Mouse (Mus musculus) hindbrain, embryonic 13.5 days (tissue): ENCODE results near the gene Alkbh1. TPM values are rescaled to one million over a fixed set of nuclear protein-coding genes. Genes with fewer than 3 reads are reported as not detected.

Source experiments
- ATAC-seq: fragments of 200-750 bp; cut with Nextera tagmentation; 2 replicates; pipeline ENCODE4 v1.8.0; 2017; ENCODE audit warnings: moderate TSS enrichment; ENCODE audit not compliant: low FRiP score
- H3K27ac ChIP-seq: fragments of 300-500 bp; sonication (generic); 2 replicates; pipeline ENCODE4 v1.5.1; 2015; ENCODE audit warnings: inconsistent platforms, mild to moderate bottlenecking, moderate library complexity
- H3K27me3 ChIP-seq: fragments of 300-500 bp; sonication (generic); 2 replicates; pipeline ENCODE4 v1.6.1; 2015; ENCODE audit warnings: mild to moderate bottlenecking, inconsistent platforms
- H3K36me3 ChIP-seq: fragments of 300-500 bp; sonication (generic); 2 replicates; pipeline ENCODE4 v1.6.1; 2015; ENCODE audit warnings: mild to moderate bottlenecking, inconsistent platforms
- H3K4me1 ChIP-seq: fragments of 300-500 bp; sonication (generic); replicated peaks from 2 replicates; pipeline ENCODE4 v1.6.1; 2015; ENCODE audit warnings: inconsistent platforms
- H3K4me2 ChIP-seq: fragments of 300-500 bp; sonication (generic); 2 replicates; pipeline ENCODE4 v1.6.1; 2015; ENCODE audit warnings: inconsistent platforms, mild to moderate bottlenecking, moderate library complexity
- H3K4me3 ChIP-seq: fragments of 300-500 bp; sonication (generic); 2 replicates; pipeline ENCODE4 v1.5.1; 2015; ENCODE audit warnings: mild to moderate bottlenecking, inconsistent platforms
- H3K9ac ChIP-seq: fragments of 300-500 bp; sonication (generic); 2 replicates; pipeline ENCODE4 v1.6.1; 2015; ENCODE audit warnings: mild to moderate bottlenecking, inconsistent platforms
- H3K9me3 ChIP-seq: fragments of 300-500 bp; sonication (generic); 2 replicates; pipeline ENCODE4 v1.6.1; 2016; ENCODE audit warnings: inconsistent platforms
- WGBS: fragments of 180-500 bp; shearing (Covaris S2); methylation state at CpG from one replicate; pipeline ENCODE4 v1.1.7; 2015; 5-methylcytosine and 5-hydroxymethylcytosine counted together
- polyA plus RNA-seq: library from polyadenylated mRNA; unstranded; fragments of >200 nt; fragmentation: Nextera tagmentation; extraction: Ambion mirVana; gene quantifications from 2 replicates; pipeline ENCODE4 v1.2.1, GENCODE M21; 2015

Gene Alkbh1
- polyA plus RNA-seq, 1 experiment from 2014 or later, result 45.5 TPM

DNA sequence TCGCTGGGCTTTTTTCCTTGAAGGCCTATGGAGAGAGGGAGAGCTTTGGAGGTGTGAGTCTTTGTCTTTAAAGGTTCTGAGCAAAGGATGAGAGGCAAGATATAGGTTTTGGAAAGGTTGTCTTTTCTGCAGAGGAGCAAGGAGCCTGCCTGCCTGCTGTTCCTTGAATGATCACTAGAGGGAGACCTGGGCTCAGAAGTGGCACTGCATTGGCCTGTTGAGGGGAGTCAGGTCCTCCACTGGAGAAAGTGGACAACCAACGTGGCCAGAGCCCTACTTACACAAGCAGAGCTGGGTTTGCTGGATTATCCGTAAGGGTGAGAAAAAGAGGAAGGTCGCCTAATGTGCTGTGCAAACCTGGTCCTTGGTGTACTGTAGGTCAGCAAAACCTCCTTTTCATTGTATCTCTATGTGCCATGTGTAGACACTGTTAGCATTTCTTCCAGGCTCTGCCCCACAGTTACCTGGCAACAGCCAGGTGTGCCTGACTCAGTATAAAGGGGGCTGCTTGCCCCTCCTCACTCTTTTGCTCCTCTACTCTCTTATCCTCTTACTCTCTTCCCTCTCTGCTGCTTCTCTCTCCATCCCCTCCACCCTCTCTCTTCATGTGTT lies 30.5 kb downstream of the Alkbh1 start:
- WGBS, result 21% methylated on average over 4 of the region's 4 CpGs
- no peaks in the 10 kb centered on the region for H3K27me3 ChIP-seq

GRCm38 (mm10) chr12:87410999-87411398 lies 32.8 kb downstream of the Alkbh1 start:
- Histone ChIP-seq H3K9ac (no peak overlapping the region), H3K4me3 (no peak overlapping the region), H3K4me2 (no peak overlapping the region), H3K36me3 (no peaks in the 10 kb centered on the region), H3K9me3 (no peaks in the 10 kb centered on the region), H3K27me3 (no peaks in the 10 kb centered on the region), H3K4me1 (no peaks in the 10 kb centered on the region), H3K27ac (no peak overlapping the region)
- no peak for ATAC-seq
- WGBS, result 66% methylated on average over 7 of the region's 7 CpGs

More for the DNA sequence above, 30.5 kb downstream of the Alkbh1 start:
- Histone ChIP-seq H3K4me3 (no peak overlapping the region), H3K4me1 (no peaks in the 10 kb centered on the region), H3K36me3 (peaks cover 3% of the 10 kb centered on the region; the same call in 1 of the 2 replicates), H3K27ac (no peak overlapping the region), H3K4me2 (no peak overlapping the region), H3K9me3 (no peaks in the 10 kb centered on the region), H3K9ac (no peak overlapping the region)
- ATAC-seq, result peak; percentile 55; the same call in 1 of the 2 replicates

- H3K4me1 ChIP-seq, result no peaks in the 10 kb centered on the region
- 83% methylated on average over 4 of the region's 4 CpGs for WGBS
- H3K4me2 ChIP-seq, result no peak overlapping the region
- no peaks in the 10 kb centered on the region for H3K27me3 ChIP-seq
- no peaks in the 10 kb centered on the region for H3K9me3 ChIP-seq
- no peak overlapping the region for H3K9ac ChIP-seq
- H3K4me3 ChIP-seq, result no peak overlapping the region
- no peak for ATAC-seq
- H3K27ac ChIP-seq, result no peak overlapping the region
- H3K36me3 ChIP-seq, result no peaks in the 10 kb centered on the region
Observed at GRCm38 (mm10) chr12:87409123-87409522, 34.7 kb downstream of the Alkbh1 start.

GRCm38 (mm10) chr12:87407869-87408605 lies 35.8 kb downstream of the Alkbh1 start:
- Histone ChIP-seq H3K36me3 (no peaks in the 10 kb centered on the region), H3K9ac (no peak overlapping the region), H3K4me2 (no peak overlapping the region), H3K27me3 (no peaks in the 10 kb centered on the region), H3K9me3 (no peaks in the 10 kb centered on the region), H3K4me1 (no peaks in the 10 kb centered on the region), H3K27ac (no peak overlapping the region), H3K4me3 (no peak overlapping the region)
- WGBS, result 47% methylated on average over 21 of the region's 21 CpGs
- no peak for ATAC-seq

GRCm38 (mm10) chr12:87405721-87406120 lies 38.1 kb downstream of the Alkbh1 start:
- Histone ChIP-seq H3K27ac (no peak overlapping the region), H3K9ac (no peak overlapping the region), H3K9me3 (no peaks in the 10 kb centered on the region), H3K4me2 (no peak overlapping the region), H3K4me1 (no peaks in the 10 kb centered on the region), H3K36me3 (no peaks in the 10 kb centered on the region), H3K4me3 (no peak overlapping the region), H3K27me3 (no peaks in the 10 kb centered on the region)
- no peak for ATAC-seq
- WGBS, result 81% methylated on average over 3 of the region's 3 CpGs

DNA sequence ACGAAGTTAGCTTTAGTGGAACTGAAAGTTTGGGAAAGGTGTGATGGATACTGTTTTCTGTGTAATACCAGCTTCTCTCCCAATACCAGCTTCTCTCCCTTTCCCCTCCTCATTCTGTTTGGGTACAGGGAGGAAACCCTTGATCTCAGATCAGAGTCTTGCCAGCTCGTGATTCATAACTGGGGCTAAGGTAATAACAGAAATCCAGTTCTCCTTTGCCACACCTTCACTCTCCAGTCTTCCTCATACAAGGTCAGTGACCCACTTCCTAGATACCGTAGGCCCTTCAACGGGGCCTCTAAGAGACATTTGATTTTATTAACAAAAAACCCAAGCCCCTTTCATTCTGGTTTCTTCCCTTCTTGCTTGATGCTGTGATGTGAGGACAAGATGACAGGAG lies 38.7 kb downstream of the Alkbh1 start:
- 86% methylated on average over 4 of the region's 4 CpGs for WGBS
- ATAC-seq, result no peak
- H3K4me3 ChIP-seq, result no peak overlapping the region

DNA sequence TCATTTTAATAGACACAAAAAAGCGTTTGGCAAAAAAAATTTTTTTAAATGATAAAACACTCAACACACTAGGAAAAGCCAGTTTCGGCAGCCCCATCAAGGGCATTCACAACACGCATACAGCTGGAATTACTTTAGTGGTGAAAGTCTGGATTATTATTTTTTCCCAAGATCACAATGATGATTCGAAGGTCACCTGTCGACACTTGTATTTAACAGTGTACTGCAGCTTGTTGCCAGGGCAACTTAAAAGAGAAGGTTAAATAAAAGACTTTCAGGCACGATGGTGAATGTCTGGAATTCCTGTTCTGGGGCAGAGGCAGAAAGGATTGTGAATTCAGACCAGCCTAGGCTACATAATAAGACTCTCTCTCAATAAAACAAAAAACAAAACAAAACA lies 41.9 kb downstream of the Alkbh1 start:
- no peak for ATAC-seq
- Histone ChIP-seq H3K9me3 (no peaks in the 10 kb centered on the region), H3K27me3 (no peaks in the 10 kb centered on the region), H3K4me2 (no peak overlapping the region), H3K27ac (no peak overlapping the region), H3K36me3 (no peaks in the 10 kb centered on the region), H3K4me3 (no peak overlapping the region), H3K9ac (no peak overlapping the region), H3K4me1 (no peaks in the 10 kb centered on the region)
- WGBS, result 59% methylated on average over 6 of the region's 6 CpGs

More for the DNA sequence above, 38.7 kb downstream of the Alkbh1 start:
- Histone ChIP-seq H3K4me2 (no peak overlapping the region), H3K36me3 (no peaks in the 10 kb centered on the region), H3K4me1 (no peaks in the 10 kb centered on the region), H3K9me3 (no peaks in the 10 kb centered on the region), H3K27ac (no peak overlapping the region), H3K9ac (no peak overlapping the region), H3K27me3 (no peaks in the 10 kb centered on the region)

GRCm38 (mm10) chr12:87399119-87399819 lies 44.5 kb downstream of the Alkbh1 start:
- ATAC-seq, result no peak
- H3K27me3 ChIP-seq, result no peaks in the 10 kb centered on the region
- no peak overlapping the region for H3K4me2 ChIP-seq
- no peak overlapping the region for H3K9ac ChIP-seq
- no peaks in the 10 kb centered on the region for H3K4me1 ChIP-seq
- WGBS, result 92% methylated on average over 10 of the region's 10 CpGs
- H3K27ac ChIP-seq, result no peak overlapping the region
- H3K4me3 ChIP-seq, result no peak overlapping the region
- no peaks in the 10 kb centered on the region for H3K9me3 ChIP-seq
- no peaks in the 10 kb centered on the region for H3K36me3 ChIP-seq

DNA sequence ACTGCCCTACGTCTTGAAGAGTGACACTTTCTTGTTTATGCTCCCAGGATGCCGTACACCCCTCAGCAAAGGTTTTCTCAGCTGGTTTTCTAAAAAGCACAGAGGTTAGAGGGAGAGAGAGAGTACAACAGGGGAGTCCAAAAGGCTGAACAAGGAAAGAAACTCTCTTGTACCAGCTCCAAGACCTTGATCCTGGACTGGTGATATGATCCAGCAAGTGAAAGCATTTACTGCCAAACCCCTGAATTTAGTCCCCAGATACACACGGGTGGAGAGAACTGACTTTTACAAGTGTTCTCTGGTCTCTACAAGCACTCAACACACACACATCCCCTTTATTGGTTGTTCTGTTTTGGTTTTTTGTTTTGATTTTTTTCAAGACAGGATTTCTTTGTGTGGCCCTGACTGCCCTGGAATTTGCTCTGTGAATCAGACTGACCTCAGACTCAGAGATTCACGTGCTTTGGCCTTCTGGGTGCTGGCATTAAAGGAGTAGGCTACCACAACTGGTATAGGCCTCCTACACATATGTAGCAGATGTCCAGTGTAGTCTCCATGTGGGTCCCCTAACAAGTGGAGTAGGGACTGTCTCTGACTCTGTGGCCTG lies 45.9 kb downstream of the Alkbh1 start:
- 71% methylated on average over 4 of the region's 4 CpGs for WGBS
- Histone ChIP-seq H3K27me3 (no peaks in the 10 kb centered on the region), H3K4me1 (no peaks in the 10 kb centered on the region), H3K4me2 (no peak overlapping the region), H3K27ac (no peak overlapping the region), H3K9ac (no peak overlapping the region), H3K4me3 (no peak overlapping the region), H3K36me3 (no peaks in the 10 kb centered on the region), H3K9me3 (no peaks in the 10 kb centered on the region)
- no peak for ATAC-seq

DNA sequence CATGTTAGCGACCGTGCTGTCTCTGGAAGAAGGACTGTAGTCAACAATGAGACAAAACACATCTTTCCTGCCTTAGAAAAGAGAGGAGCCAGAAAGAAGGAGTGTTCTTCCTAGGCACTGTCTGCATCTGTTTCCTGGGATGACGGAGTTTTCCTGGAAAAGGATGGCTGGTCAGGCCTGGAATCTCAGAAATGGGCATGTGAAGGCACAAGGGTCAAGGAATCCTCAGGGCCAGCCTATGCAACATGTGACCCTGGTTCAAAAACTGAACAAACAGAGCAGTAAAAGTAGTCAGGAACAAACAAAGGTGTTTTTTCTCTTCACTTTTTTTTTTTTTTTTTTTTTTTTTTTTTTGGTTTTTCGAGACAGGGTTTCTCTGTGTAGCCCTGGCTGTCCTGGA lies 46.7 kb downstream of the Alkbh1 start:
- Histone ChIP-seq H3K9ac (no peak overlapping the region), H3K36me3 (no peaks in the 10 kb centered on the region), H3K4me1 (no peaks in the 10 kb centered on the region), H3K4me2 (no peak overlapping the region), H3K27me3 (no peaks in the 10 kb centered on the region), H3K4me3 (no peak overlapping the region), H3K9me3 (no peaks in the 10 kb centered on the region), H3K27ac (no peak overlapping the region)
- no peak for ATAC-seq
- 89% methylated on average over 4 of the region's 4 CpGs for WGBS

DNA sequence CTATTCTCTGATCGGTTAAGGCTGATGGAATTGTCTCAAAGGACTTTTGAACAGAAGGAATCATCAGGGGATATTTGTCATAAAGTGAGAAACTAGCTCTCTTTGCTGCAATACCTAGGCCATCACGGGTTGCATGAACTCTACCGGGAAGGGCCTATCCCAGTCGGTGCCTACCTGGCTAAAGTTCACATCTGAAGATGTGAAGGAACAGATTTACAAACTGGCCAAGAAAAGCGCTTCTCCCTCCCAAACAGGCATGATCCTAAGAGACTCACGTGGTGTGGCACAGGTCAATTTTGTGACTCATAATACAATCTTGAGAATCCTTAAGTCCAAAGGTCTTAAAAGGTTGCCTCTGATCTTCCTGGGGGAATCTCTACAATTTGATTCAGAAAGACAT lies 49.5 kb downstream of the Alkbh1 start:
- H3K4me2 ChIP-seq, result no peak overlapping the region
- ATAC-seq, result no peak
- no peaks in the 10 kb centered on the region for H3K27me3 ChIP-seq
- no peaks in the 10 kb centered on the region for H3K4me1 ChIP-seq
- no peak overlapping the region for H3K9ac ChIP-seq
- WGBS, result 91% methylated on average over 6 of the region's 6 CpGs
- H3K4me3 ChIP-seq, result no peak overlapping the region
- no peaks in the 10 kb centered on the region for H3K36me3 ChIP-seq
- no peak overlapping the region for H3K27ac ChIP-seq
- no peaks in the 10 kb centered on the region for H3K9me3 ChIP-seq

GRCm38 (mm10) chr12:87393447-87394145 lies 50.2 kb downstream of the Alkbh1 start:
- 87% methylated on average over 4 of the region's 4 CpGs for WGBS

More at GRCm38 (mm10) chr12:87393447-87394145, 50.2 kb downstream of the Alkbh1 start:
- Histone ChIP-seq H3K27me3 (no peaks in the 10 kb centered on the region), H3K36me3 (no peaks in the 10 kb centered on the region), H3K27ac (no peak overlapping the region), H3K4me1 (no peaks in the 10 kb centered on the region; the same call in 1 of the 2 replicates), H3K9me3 (no peaks in the 10 kb centered on the region), H3K9ac (no peak overlapping the region), H3K4me2 (no peak overlapping the region), H3K4me3 (no peak overlapping the region)
- ATAC-seq, result no peak
